Mouse (Mus musculus) megakaryocyte, embryonic 14.5 days (primary cell): ENCODE results near the gene Dync1li2.

Source experiments
- FLI1 ChIP-seq: IDR thresholded peaks from 2 replicates; pipeline ENCODE4 v1.6.1; 2012; ENCODE audit warnings: low read length, inconsistent platforms, mixed read lengths
- GATA1 ChIP-seq: IDR thresholded peaks from 3 replicates; pipeline ENCODE4 v1.6.1; 2012; ENCODE audit warnings: mixed read lengths, low read length, inconsistent platforms, borderline replicate concordance

DNA sequence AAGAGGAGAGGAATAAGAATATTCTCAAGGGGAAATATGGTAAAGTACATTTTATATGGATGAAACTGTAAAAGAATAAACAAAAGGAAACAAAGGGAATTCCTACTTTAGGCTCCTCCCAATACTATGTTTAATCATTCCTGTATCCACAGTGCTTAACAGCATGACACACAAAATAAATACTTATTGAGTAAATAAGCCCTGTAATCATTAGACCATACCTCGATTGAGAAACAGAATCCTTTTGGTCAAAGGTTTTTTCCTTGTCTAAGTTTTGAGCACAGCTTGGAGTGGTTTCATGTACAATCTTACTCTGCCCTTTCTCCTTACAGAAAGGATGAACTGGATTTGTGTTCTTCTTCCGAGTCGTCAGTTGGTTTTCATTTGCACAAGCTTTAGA lies 29.6 kb upstream of the Dync1li2 start:
- no peak for TF ChIP-seq GATA1
- TF ChIP-seq FLI1, result no peak
